Mouse (Mus musculus) midbrain, postnatal 0 days (tissue): ENCODE measurements around the gene Nthl1. TPM values are rescaled to one million over a fixed set of nuclear protein-coding genes. Genes with fewer than 3 reads are reported as not detected.

Source experiments
- ATAC-seq: fragments of 200-750 bp; cut with Nextera tagmentation; 2 replicates; pipeline ENCODE4 v1.8.0; 2017; ENCODE audit warnings: moderate number of reproducible peaks, mild to moderate bottlenecking, moderate TSS enrichment, moderate library complexity; ENCODE audit not compliant: low FRiP score
- DNase-seq: peaks from one replicate; pipeline ENCODE4 v3.0.0-alpha.2; 2015; ENCODE audit warnings: low spot score
- H3K27ac ChIP-seq: fragments of 300-500 bp; sonication (generic); 2 replicates; pipeline ENCODE4 v1.5.1; 2014; ENCODE audit warnings: low read depth, mild to moderate bottlenecking, low read length, mixed read lengths
- H3K27me3 ChIP-seq: fragments of 300-500 bp; sonication (generic); 2 replicates; pipeline ENCODE4 v1.6.1; 2014; ENCODE audit warnings: low read length, control low read depth, mixed read lengths; ENCODE audit not compliant: insufficient read depth
- H3K36me3 ChIP-seq: fragments of 300-500 bp; sonication (generic); 2 replicates; pipeline ENCODE4 v1.6.1; 2014; ENCODE audit warnings: low read length, control low read depth, mixed read lengths; ENCODE audit not compliant: insufficient read depth
- H3K4me1 ChIP-seq: fragments of 300-500 bp; sonication (generic); 2 replicates; pipeline ENCODE4 v1.6.1; 2014; ENCODE audit warnings: mild to moderate bottlenecking, control low read depth, antibody characterized with exemption, low read length, mixed read lengths; ENCODE audit not compliant: insufficient read depth
- H3K4me2 ChIP-seq: fragments of 300-500 bp; sonication (generic); 2 replicates; pipeline ENCODE4 v1.6.1; 2014; ENCODE audit warnings: low read depth, mild to moderate bottlenecking, low read length, mixed read lengths; ENCODE audit not compliant: poor library complexity, severe bottlenecking
- H3K4me3 ChIP-seq: fragments of 300-500 bp; sonication (generic); 2 replicates; pipeline ENCODE4 v1.5.1; 2014; ENCODE audit warnings: low read depth, mild to moderate bottlenecking, low read length, moderate library complexity
- H3K9ac ChIP-seq: fragments of 300-500 bp; sonication (generic); replicated peaks from 2 replicates; pipeline ENCODE4 v1.6.1; 2014; ENCODE audit warnings: mild to moderate bottlenecking, low read length, moderate library complexity, mixed read lengths; ENCODE audit not compliant: poor library complexity, severe bottlenecking
- H3K9me3 ChIP-seq: fragments of 300-500 bp; sonication (generic); 2 replicates; pipeline ENCODE4 v1.6.1; 2016; ENCODE audit warnings: low read length, control low read depth
- CTCF ChIP-seq: IDR thresholded peaks from 2 replicates; pipeline ENCODE4 v1.5.1; 2016; ENCODE audit warnings: antibody characterized with exemption, mild to moderate bottlenecking
- WGBS: fragments of 180-500 bp; shearing (Covaris S2); extraction: QIAGEN DNeasy Blood & Tissue Kit; methylation state at CpG from one replicate; pipeline ENCODE4 v1.1.7; 2014; 5-methylcytosine and 5-hydroxymethylcytosine counted together
- polyA plus RNA-seq: library from polyadenylated mRNA; unstranded; fragments of >200 nt; fragmentation: Nextera tagmentation; extraction: Ambion mirVana; gene quantifications from 2 replicates; pipeline ENCODE4 v1.2.1, GENCODE M21; 2015
- total RNA-seq: library from RNA; depleted of rRNA; stranded (reverse); fragments of >200 nt; gene quantifications from 2 replicates; pipeline ENCODE4 v1.2.3, GENCODE M21; 2014

The Nthl1 gene
- total and polyA plus RNA-seq, 2 experiments from 2014 or later: 6.2 to 7.2 TPM

- 94% methylated on average over 11 of the region's 11 CpGs for WGBS
- H3K36me3 ChIP-seq: peaks cover 21% of the 10 kb centered on the region
- ATAC-seq: no peak
Observed at GRCm38 (mm10) chr17:24633831-24634230, 1.4 kb downstream of the Nthl1 start.

GRCm38 (mm10) chr17:24635024-24635423 lies 2.5 kb downstream of the Nthl1 start:
- no peaks in the 10 kb centered on the region for H3K27me3 ChIP-seq
- no peak overlapping the region for H3K9ac ChIP-seq
- 93% methylated on average over 4 of the region's 4 CpGs for WGBS
- H3K4me2 ChIP-seq: no peak overlapping the region
- H3K9me3 ChIP-seq: no peaks in the 10 kb centered on the region
- peaks cover 21% of the 10 kb centered on the region for H3K36me3 ChIP-seq
- H3K4me1 ChIP-seq: no peaks in the 10 kb centered on the region
- ATAC-seq: no peak
- H3K4me3 ChIP-seq: no peak overlapping the region
- no peak overlapping the region for H3K27ac ChIP-seq
- TF ChIP-seq CTCF: no peak
- DNase-seq: no peak

More at GRCm38 (mm10) chr17:24633831-24634230, 1.4 kb downstream of the Nthl1 start:
- no peak for TF ChIP-seq CTCF
- Histone ChIP-seq H3K27ac (no peak overlapping the region), H3K4me2 (no peak overlapping the region), H3K9me3 (no peaks in the 10 kb centered on the region), H3K4me1 (no peaks in the 10 kb centered on the region), H3K9ac (no peak overlapping the region), H3K27me3 (no peaks in the 10 kb centered on the region), H3K4me3 (no peak overlapping the region)
- no peak for DNase-seq

- H3K4me3 ChIP-seq: no peak overlapping the region
- DNase-seq: no peak
- H3K36me3 ChIP-seq: peaks cover 22% of the 10 kb centered on the region
- H3K9ac ChIP-seq: no peak overlapping the region
- no peaks in the 10 kb centered on the region for H3K9me3 ChIP-seq
- no peaks in the 10 kb centered on the region for H3K4me1 ChIP-seq
- no peak for ATAC-seq
- TF ChIP-seq CTCF: no peak
- WGBS: 92% methylated on average over 5 of the region's 5 CpGs
- H3K27ac ChIP-seq: no peak overlapping the region
- no peaks in the 10 kb centered on the region for H3K27me3 ChIP-seq
- no peak overlapping the region for H3K4me2 ChIP-seq
Observed at GRCm38 (mm10) chr17:24635694-24636093, 3.2 kb downstream of the Nthl1 start.

- H3K36me3 ChIP-seq: peaks cover 27% of the 10 kb centered on the region
- H3K4me1 ChIP-seq: no peaks in the 10 kb centered on the region
- TF ChIP-seq CTCF: no peak
- H3K4me3 ChIP-seq: no peak overlapping the region
- WGBS: 65% methylated on average over 5 of the region's 5 CpGs
- no peak overlapping the region for H3K4me2 ChIP-seq
- DNase-seq: no peak
- no peaks in the 10 kb centered on the region for H3K27me3 ChIP-seq
- H3K9ac ChIP-seq: no peak overlapping the region
- no peak for ATAC-seq
- H3K9me3 ChIP-seq: no peaks in the 10 kb centered on the region
- no peak overlapping the region for H3K27ac ChIP-seq
Observed at GRCm38 (mm10) chr17:24636781-24637481, 4.5 kb downstream of the Nthl1 start.

- 92% methylated on average over 4 of the region's 4 CpGs for WGBS
- Histone ChIP-seq H3K4me1 (no peaks in the 10 kb centered on the region), H3K9ac (no peak overlapping the region), H3K9me3 (no peaks in the 10 kb centered on the region), H3K36me3 (peaks cover 34% of the 10 kb centered on the region), H3K4me2 (no peak overlapping the region), H3K27ac (no peak overlapping the region), H3K27me3 (no peaks in the 10 kb centered on the region), H3K4me3 (no peak overlapping the region)
- TF ChIP-seq CTCF: no peak
- DNase-seq (no peak), ATAC-seq (no peak)
Observed at GRCm38 (mm10) chr17:24638214-24638613, 5.7 kb downstream of the Nthl1 start.

- H3K4me2 ChIP-seq: no peak overlapping the region
- no peak overlapping the region for H3K4me3 ChIP-seq
- H3K9me3 ChIP-seq: no peaks in the 10 kb centered on the region
- no peaks in the 10 kb centered on the region for H3K4me1 ChIP-seq
- H3K36me3 ChIP-seq: peaks cover 34% of the 10 kb centered on the region
- no peaks in the 10 kb centered on the region for H3K27me3 ChIP-seq
- no peak for TF ChIP-seq CTCF
- ATAC-seq: no peak
- H3K9ac ChIP-seq: no peak overlapping the region
- DNase-seq: no peak
- 76% methylated on average over 9 of the region's 9 CpGs for WGBS
- no peak overlapping the region for H3K27ac ChIP-seq
Observed at GRCm38 (mm10) chr17:24638840-24639239, 6.4 kb downstream of the Nthl1 start.
